Mouse (Mus musculus) liver (tissue): ENCODE measurements around the gene Gm20820.
"Not testable (repeated sequence)": the region's sequence is repeated elsewhere in the genome, so short reads cannot be mapped to it uniquely, and the experiment has no call there.

Source experiments
- DNase-seq: peaks from one replicate; pipeline ENCODE4 v3.0.0-alpha.2; 2020; ENCODE audit warnings: mixed read lengths

The Gm20820 gene

DNA sequence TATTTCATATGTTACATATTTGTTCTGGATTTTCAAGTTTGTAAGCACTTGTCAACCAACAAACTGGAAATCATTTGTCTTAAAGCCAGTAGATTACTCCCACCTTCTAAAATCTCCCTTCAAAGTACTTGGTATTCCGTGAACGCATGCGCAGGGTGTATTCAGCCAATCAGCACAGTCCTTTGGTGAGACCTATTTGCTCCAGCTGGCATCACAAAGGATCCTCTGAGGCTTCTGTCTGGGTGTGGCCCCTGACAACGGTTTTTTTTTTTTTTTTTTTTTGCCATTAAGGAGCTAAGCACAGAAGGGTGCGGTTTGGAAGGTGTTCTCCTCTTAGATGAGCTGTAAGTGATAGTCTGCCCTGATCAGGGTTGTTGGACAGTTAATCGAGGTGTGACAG lies at the start of gene Gm20820:
Gene Gm20820, plus strand, starts transcription at position 301 of the 400 bp plus-strand sequence.
- DNase-seq, result not testable (repeated sequence)
